Mouse (Mus musculus): ENCODE measurements around the gene Tmem182. TPM values are rescaled to one million over a fixed set of nuclear protein-coding genes. Genes with fewer than 3 reads are reported as not detected.

Gene Tmem182
- total and polyA plus RNA-seq, 3 experiments, result 0.11 TPM; not detected in 2

GRCm38 (mm10) chr1:40903712-40904111 lies 98.3 kb downstream of the Tmem182 start:
- ATAC-seq (ENCODE audit: extremely low read depth, insufficient number of reproducible peaks, low FRiP score, poor library complexity, severe bottlenecking) (no peak), DNase-seq (ENCODE audit: low spot score) (no peak)
- Histone ChIP-seq H3K36me3 (replicated peaks) (no peaks in the 10 kb centered on the region), H3K9me3 (replicated peaks) (0 out of 2 replicates have a peak, but pooled peaks cover 3% of the 10 kb centered on the region), H3K4me1 (ENCODE audit: insufficient read depth, low read depth, low read length) (no peaks in the 10 kb centered on the region), H3K27me3 (ENCODE audit: insufficient read depth, low read length) (no peaks in the 10 kb centered on the region), H3K4me3 (ENCODE audit: low read depth, low read length) (no peak overlapping the region)
- TF ChIP-seq CTCF (IDR thresholded peaks at IDR 0.05; ENCODE audit: low read depth, low read length) (no peak), GATA2 (IDR thresholded peaks at IDR 0.05; ENCODE audit: borderline replicate concordance, low read depth, low read length) (no peak), POLR2AphosphoS5 (IDR thresholded peaks at IDR 0.05; ENCODE audit: insufficient replicate concordance, low read depth, low read length) (no peak), TAL1 (conservative IDR thresholded peaks at IDR 0.05; ENCODE audit: low read depth, low read length) (no peak), GATA1 (IDR thresholded peaks at IDR 0.05; ENCODE audit: borderline replicate concordance, low read length) (no peak)

Other genes with a start within 250 kb of the Tmem182 start
- gene Slc9a4, start 225.5 kb upstream of the Tmem182 start, total RNA-seq (2014; fragmentation: Nextera tagmentation), result not detected in 2 replicates
- 0.17 TPM in 1 of 2 replicates, not detected in the other for gene Slc9a4, start 225.5 kb upstream of the Tmem182 start, total RNA-seq (2017)
- gene Slc9a4, start 225.5 kb upstream of the Tmem182 start, polyA plus RNA-seq (2012), result not detected in 2 replicates
- not detected in 2 replicates for gene Slc9a2, start 125.0 kb upstream of the Tmem182 start, total RNA-seq (2014; fragmentation: Nextera tagmentation)
- gene Slc9a2, start 125.0 kb upstream of the Tmem182 start, total RNA-seq (2017), result 0.17 and 0.27 TPM in 2 replicates
- gene Slc9a2, start 125.0 kb upstream of the Tmem182 start, polyA plus RNA-seq (2012), result not detected in 2 replicates
- gene Mfsd9, start 14.9 kb upstream of the Tmem182 start, total RNA-seq (2014; fragmentation: Nextera tagmentation), result 1.3 and 1.7 TPM in 2 replicates
- 2.7 and 3.3 TPM in 2 replicates for gene Mfsd9, start 14.9 kb upstream of the Tmem182 start, total RNA-seq (2017)
- gene Mfsd9, start 14.9 kb upstream of the Tmem182 start, polyA plus RNA-seq (2012), result 0.54 and 0.74 TPM in 2 replicates